Mouse (Mus musculus) kidney, adult 2 months (tissue): ENCODE results near the gene Ube2e2. TPM values are rescaled to one million over a fixed set of nuclear protein-coding genes. Genes with fewer than 3 reads are reported as not detected.

Source experiments
- DNase-seq: peaks from one replicate; pipeline ENCODE4 v3.0.0; 2021
- H3K27ac ChIP-seq: fragments of 200-500 bp; 2 replicates; pipeline ENCODE4 v1.5.1; 2012; ENCODE audit warnings: low read depth, low read length, control low read depth, inconsistent platforms; ENCODE audit not compliant: insufficient read depth
- H3K27me3 ChIP-seq: fragments of 200-500 bp; replicated peaks from 2 replicates; pipeline ENCODE4 v1.6.1; 2012; ENCODE audit warnings: mild to moderate bottlenecking, moderate library complexity, low read length, inconsistent platforms; ENCODE audit not compliant: control insufficient read depth, insufficient read depth
- H3K36me3 ChIP-seq: fragments of 200-500 bp; 2 replicates; pipeline ENCODE4 v1.6.1; 2012; ENCODE audit warnings: mild to moderate bottlenecking, moderate library complexity, low read length, inconsistent platforms; ENCODE audit not compliant: control insufficient read depth, insufficient read depth
- H3K4me1 ChIP-seq: fragments of 200-500 bp; 2 replicates; pipeline ENCODE4 v1.6.1; 2011; ENCODE audit warnings: low read length; ENCODE audit not compliant: control insufficient read depth, insufficient read depth
- H3K4me3 ChIP-seq: fragments of 200-500 bp; 2 replicates; pipeline ENCODE4 v1.5.1; 2011; ENCODE audit warnings: mild to moderate bottlenecking, low read depth, low read length, control low read depth; ENCODE audit not compliant: insufficient read depth
- CTCF ChIP-seq: fragments of 200-500 bp; conservative IDR thresholded peaks from 2 replicates; pipeline ENCODE4 v1.5.1; 2011; ENCODE audit warnings: low read depth, mild to moderate bottlenecking, control low read depth, low read length, moderate library complexity, mixed read lengths; ENCODE audit not compliant: insufficient read depth, insufficient read length
- POLR2A ChIP-seq: fragments of 200-500 bp; IDR thresholded peaks from one replicate; pipeline ENCODE4 v1.6.1; 2011; ENCODE audit warnings: low read depth, low read length, control low read depth
- WGBS: fragments of 180-500 bp; shearing (Covaris S2); methylation state at CpG from one replicate; pipeline ENCODE4 v1.1.7; 2018; 5-methylcytosine and 5-hydroxymethylcytosine counted together
- polyA plus RNA-seq: library from polyadenylated mRNA; depleted of rRNA; stranded (reverse); fragments of >200 nt; gene quantifications from 2 replicates; pipeline ENCODE4 v1.2.3, GENCODE M21; 2012

The Ube2e2 gene
- polyA plus RNA-seq, 1 experiment: 56.7 TPM

- Histone ChIP-seq H3K4me1 (no peaks in the 10 kb centered on the region), H3K36me3 (no peaks in the 10 kb centered on the region), H3K27ac (no peak overlapping the region), H3K4me3 (no peak overlapping the region), H3K27me3 (no peaks in the 10 kb centered on the region)
- TF ChIP-seq POLR2A: no peak
- TF ChIP-seq CTCF: no peak
- WGBS: 52% methylated on average over 2 of the region's 2 CpGs
- no peak for DNase-seq
These were observed 363.2 kb downstream of the Ube2e2 start for GRCm38 (mm10) chr14:18530899-18531298.

GRCm38 (mm10) chr14:18530496-18530895 is 363.6 kb downstream of the Ube2e2 start:
- no peak for DNase-seq
- H3K27me3 ChIP-seq: no peaks in the 10 kb centered on the region
- no peaks in the 10 kb centered on the region for H3K36me3 ChIP-seq
- H3K4me1 ChIP-seq: no peaks in the 10 kb centered on the region
- WGBS: 65% methylated on average over 4 of the region's 4 CpGs
- no peak overlapping the region for H3K4me3 ChIP-seq
- H3K27ac ChIP-seq: no peak overlapping the region
- TF ChIP-seq POLR2A (no peak), CTCF (no peak)
